Mouse (Mus musculus): ENCODE measurements at regions not wholly inside any gene's neighbourhood (a gene's known extent, or its start where the extent isn't known, plus 50 kb on each side); places are given as distances from the start of the nearest gene placed in this dataset.
"Not testable (repeated sequence)": the region's sequence is repeated elsewhere in the genome, so short reads cannot be mapped to it uniquely, and the experiment has no call there.

- no peak overlapping the region for H3K27ac ChIP-seq
These were observed 156.9 kb upstream of the Rxfp2 start for GRCm38 (mm10) chr5:149861489-149861962.

GRCm38 (mm10) chr5:149867926-149868325 lies 150.5 kb upstream of the Rxfp2 start:
- DNase-seq, result no peak
- no peak for TF ChIP-seq CTCF (IDR thresholded peaks at IDR 0.05)
- no peak overlapping the region for H3K27ac ChIP-seq
- intact Hi-C loops (cut with DNase I), result no loop called here
- H3K4me3 ChIP-seq, result no peak overlapping the region

More at GRCm38 (mm10) chr5:149861489-149861962, 156.9 kb upstream of the Rxfp2 start:
- intact Hi-C loops (cut with DNase I), result loop anchor here (2.0 kb wide), 1 partner anchor 159 kb away; no protein-coding TSS in a partner anchor
- peak; percentile 51 for DNase-seq
- TF ChIP-seq CTCF (IDR thresholded peaks at IDR 0.05), result peak; percentile 81
- no peak overlapping the region for H3K4me3 ChIP-seq

- Histone ChIP-seq H3K27ac (no peak overlapping the region), H3K4me3 (no peak overlapping the region)
- DNase-seq, result peak; percentile 38
- TF ChIP-seq CTCF (IDR thresholded peaks at IDR 0.05), result no peak
- intact Hi-C loops (cut with DNase I), result no loop called here
These were observed 149.0 kb upstream of the Rxfp2 start for GRCm38 (mm10) chr5:149869441-149869840.

- intact Hi-C loops (cut with DNase I), result no loop called here
- TF ChIP-seq CTCF (IDR thresholded peaks at IDR 0.05), result no peak
- DNase-seq, result no peak
- Histone ChIP-seq H3K27ac (no peak overlapping the region), H3K4me3 (no peak overlapping the region)
These were observed 147.9 kb upstream of the Rxfp2 start for GRCm38 (mm10) chr5:149870596-149870995.

DNA sequence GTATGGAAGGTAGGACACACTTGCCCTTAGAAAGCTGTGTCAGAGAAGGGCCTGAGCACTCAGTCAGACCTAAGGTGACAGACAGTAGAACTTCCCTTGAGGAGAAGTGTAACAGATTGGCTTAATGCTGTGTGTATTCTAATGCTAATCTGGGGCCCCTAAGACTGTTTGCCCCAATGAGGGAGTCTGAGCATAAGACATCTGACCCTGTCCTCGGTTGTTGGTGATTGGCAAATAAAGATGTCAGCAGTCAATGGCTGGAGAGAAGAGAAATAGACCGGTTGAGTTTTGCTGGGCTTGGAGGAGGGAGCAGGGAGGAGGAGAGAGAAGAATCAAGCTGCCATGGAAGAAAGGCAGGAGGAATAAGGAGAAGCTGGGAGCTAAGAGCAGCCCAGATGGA lies 147.0 kb upstream of the Rxfp2 start:
- no peak for DNase-seq
- Histone ChIP-seq H3K4me3 (no peak overlapping the region), H3K27ac (no peak overlapping the region)
- intact Hi-C loops (cut with DNase I), result no loop called here
- TF ChIP-seq CTCF (IDR thresholded peaks at IDR 0.05), result no peak

- no peak for DNase-seq
- no peak for TF ChIP-seq CTCF (IDR thresholded peaks at IDR 0.05)
- H3K27ac ChIP-seq, result no peak overlapping the region
- H3K4me3 ChIP-seq, result no peak overlapping the region
- intact Hi-C loops (cut with DNase I), result no loop called here
These were observed 144.9 kb upstream of the Rxfp2 start for GRCm38 (mm10) chr5:149873482-149874002.

GRCm38 (mm10) chr5:149874342-149874741 lies 144.1 kb upstream of the Rxfp2 start:
- no peak overlapping the region for H3K4me3 ChIP-seq
- intact Hi-C loops (cut with DNase I), result no loop called here
- H3K27ac ChIP-seq, result no peak overlapping the region
- no peak for DNase-seq
- TF ChIP-seq CTCF (IDR thresholded peaks at IDR 0.05), result no peak

GRCm38 (mm10) chr5:149892453-149892852 lies 126.0 kb upstream of the Rxfp2 start:
- DNase-seq; intact Hi-C loops (cut with DNase I); H3K4me3 ChIP-seq; H3K27ac ChIP-seq: not testable (repeated sequence)

DNA sequence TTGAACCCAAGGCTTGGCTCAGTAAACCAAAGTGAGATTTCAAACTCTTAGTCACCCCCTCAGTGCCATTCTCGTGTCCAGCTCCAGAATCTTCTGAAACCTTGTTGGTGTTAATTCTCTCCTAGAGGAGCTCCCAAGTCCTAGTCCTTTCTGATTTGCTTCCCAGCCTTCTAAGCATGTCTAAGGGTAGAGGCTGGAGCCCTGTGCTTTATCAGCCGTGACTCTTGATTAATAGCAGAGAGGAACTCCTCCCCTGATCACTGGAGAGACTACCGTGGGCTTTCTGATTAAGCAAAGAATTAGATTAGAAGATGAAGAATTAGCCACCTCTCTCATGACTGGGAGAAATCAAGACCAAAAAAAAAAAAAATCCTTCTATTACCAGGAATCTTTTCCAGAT lies 111.5 kb upstream of the Rxfp2 start:
- no peak for TF ChIP-seq CTCF (IDR thresholded peaks at IDR 0.05)
- H3K27ac ChIP-seq, result no peak overlapping the region
- no peak overlapping the region for H3K4me3 ChIP-seq
- intact Hi-C loops (cut with DNase I), result no loop called here
- no peak for DNase-seq

DNA sequence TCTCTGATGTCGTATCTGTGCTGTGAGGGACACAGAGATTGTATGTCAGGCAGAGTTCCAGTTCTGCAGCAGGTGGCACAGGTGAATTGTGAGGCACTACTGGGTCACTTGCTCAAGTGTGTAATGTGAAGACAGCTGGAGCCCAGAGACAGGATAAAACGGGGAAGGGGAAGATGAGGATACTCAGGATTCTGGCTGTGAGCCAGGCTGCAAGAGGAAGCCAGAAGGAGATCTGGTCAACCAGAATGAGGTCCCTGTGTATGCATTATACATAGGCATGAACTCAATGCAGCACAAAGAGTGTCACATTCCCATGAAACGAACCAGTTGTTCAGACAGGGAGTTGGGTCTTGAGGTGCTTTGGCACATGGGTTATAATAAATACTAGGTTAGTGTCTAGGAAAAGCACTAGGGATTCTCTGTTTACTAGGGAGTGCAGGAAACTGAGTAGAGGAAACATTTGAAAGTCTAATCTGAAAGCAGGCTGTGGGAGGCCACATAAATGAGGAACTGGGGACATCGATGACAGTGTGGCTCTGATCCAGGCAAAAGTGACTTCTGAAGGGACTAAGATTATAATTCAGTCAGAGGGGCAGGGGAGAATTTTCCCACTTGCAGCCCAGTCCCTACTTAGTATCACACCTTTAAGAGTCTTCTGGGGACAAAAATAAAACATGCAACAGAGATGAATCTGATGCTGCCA lies 109.9 kb upstream of the Rxfp2 start:
- intact Hi-C loops (cut with DNase I), result no loop called here
- H3K4me3 ChIP-seq, result no peak overlapping the region
- TF ChIP-seq CTCF (IDR thresholded peaks at IDR 0.05), result no peak
- DNase-seq, result no peak
- no peak overlapping the region for H3K27ac ChIP-seq

DNA sequence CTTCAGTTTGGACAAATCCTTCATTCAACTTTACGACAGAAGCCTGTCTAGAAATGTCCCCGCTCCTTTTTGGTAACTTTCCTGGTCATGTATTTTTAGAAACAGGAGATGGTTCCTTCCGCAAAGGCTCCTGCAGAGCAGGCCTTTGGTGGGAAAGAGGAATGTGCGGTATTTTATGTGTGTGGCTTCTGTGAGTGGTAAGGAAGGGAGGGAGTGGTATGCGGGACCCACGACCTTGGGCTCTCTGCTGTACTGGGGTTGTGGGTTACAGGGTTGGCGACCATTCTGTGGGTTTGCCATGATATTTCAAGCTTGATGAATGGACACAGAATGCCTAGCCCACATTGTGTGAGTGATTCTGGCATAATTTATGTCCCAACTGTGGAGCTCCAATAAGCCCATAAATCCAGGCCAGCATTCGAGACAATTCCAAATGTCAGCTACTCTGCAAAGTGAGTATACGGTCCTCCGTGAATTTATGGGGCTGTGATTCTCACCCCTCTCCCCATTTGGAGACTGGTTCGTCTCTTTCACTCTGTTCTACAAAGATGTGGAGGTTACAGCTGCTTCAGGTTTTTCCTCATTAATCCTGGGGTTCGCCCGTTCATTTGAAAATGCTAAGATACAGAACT lies 109.3 kb upstream of the Rxfp2 start:
- H3K27ac ChIP-seq, result no peak overlapping the region
- H3K4me3 ChIP-seq, result no peak overlapping the region
- no peak for DNase-seq
- intact Hi-C loops (cut with DNase I), result no loop called here
- no peak for TF ChIP-seq CTCF (IDR thresholded peaks at IDR 0.05)

- intact Hi-C loops (cut with DNase I), result no loop called here
- no peak overlapping the region for H3K27ac ChIP-seq
- DNase-seq, result no peak
- H3K4me3 ChIP-seq, result no peak overlapping the region
- TF ChIP-seq CTCF (IDR thresholded peaks at IDR 0.05), result no peak
These were observed 108.5 kb upstream of the Rxfp2 start for GRCm38 (mm10) chr5:149909971-149910370.

DNA sequence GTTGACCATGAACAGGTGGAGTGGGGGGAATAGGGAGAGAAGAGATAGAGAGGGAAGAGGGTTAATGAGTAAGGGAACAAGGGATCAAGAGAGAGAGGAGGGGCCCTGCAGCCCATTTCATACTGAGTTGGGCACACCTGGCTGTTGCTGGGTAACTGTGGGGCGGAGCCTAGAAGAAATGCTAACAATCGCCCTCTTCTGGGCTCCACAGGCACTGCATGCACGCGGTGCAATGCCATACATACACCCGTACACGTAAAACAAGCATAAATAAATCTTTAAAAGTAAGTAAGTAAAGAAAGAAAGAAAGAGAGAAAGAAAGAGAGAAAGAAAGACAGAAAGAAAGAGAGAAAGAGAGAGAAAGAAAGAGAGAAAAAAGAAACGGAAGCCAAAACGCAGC lies 106.5 kb upstream of the Rxfp2 start:
- no peak overlapping the region for H3K4me3 ChIP-seq
- no peak for DNase-seq
- TF ChIP-seq CTCF (IDR thresholded peaks at IDR 0.05), result no peak
- no peak overlapping the region for H3K27ac ChIP-seq
- intact Hi-C loops (cut with DNase I), result no loop called here
